Mouse (Mus musculus): Measurements from ENCODE around the gene Akap6. TPM values are rescaled to one million over a fixed set of nuclear protein-coding genes. Genes with fewer than 3 reads are reported as not detected.

The Akap6 gene
- total and polyA plus RNA-seq, 3 experiments, result 0.12 to 0.42 (median 0.33) TPM

DNA sequence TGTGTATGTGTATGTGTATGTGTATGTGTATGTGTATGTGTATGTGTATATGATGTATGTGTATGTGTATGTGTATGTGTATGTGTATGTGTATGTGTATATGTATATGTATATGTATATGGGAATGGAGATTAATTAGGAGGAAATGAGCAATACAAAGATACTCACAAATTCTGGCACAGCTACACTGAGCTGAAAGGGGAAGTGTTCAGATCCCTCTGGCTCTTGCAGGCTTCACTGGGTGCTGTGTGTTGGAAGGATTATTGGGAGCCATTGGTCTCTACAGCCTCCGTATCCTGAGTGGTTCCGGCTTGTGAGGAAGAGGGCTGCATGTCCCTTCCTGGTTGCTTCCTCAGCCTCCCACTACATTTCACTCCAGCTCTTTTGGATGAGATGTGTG is 10.5 kb upstream of the Akap6 start:
- Histone ChIP-seq H3K27ac (ENCODE audit: insufficient read depth, low read depth) (no peak overlapping the region), H3K4me2 (ENCODE audit: insufficient read depth, low read depth, poor library complexity, severe bottlenecking) (no peak overlapping the region), H3K4me3 (replicated peaks in 1 of 3; ENCODE audit: low read depth in 2 of 3, low read length in 2 of 3, poor library complexity in 1 of 3) (no peak overlapping the region), H3K4me1 (ENCODE audit: control insufficient read depth in 1 of 2, insufficient read depth in 2 of 2) (peaks cover 4 to 12% of the 10 kb centered on the region in 2 experiments; a peak in 2 of 4 replicates), H3K27me3 (replicated peaks) (no peaks in the 10 kb centered on the region), H3K79me2 (replicated peaks; ENCODE audit: control insufficient read depth, extremely low read depth, insufficient read depth, poor library complexity, severe bottlenecking) (no peaks in the 10 kb centered on the region), H3K9ac (ENCODE audit: insufficient read depth, low read depth) (no peak overlapping the region), H3K9me3 (replicated peaks; ENCODE audit: low read length) (no peaks in the 10 kb centered on the region), H3K36me3 (replicated peaks in 1 of 2; ENCODE audit: control insufficient read depth in 1 of 2, insufficient read depth in 1 of 2, low read length in 1 of 2) (no peaks in the 10 kb centered on the region)
- dilution Hi-C loops (cut with MboI; ENCODE audit: extremely low pct_ligation_motif_present, extremely low pct_unique_long_range_greater_than_20kb, low sequenced_read_pairs) (no loop called here), in situ Hi-C loops (cut with MboI; ENCODE audit: low pct_ligation_motif_present, low pct_unique_long_range_greater_than_20kb, low sequenced_read_pairs) (no loop called here)
- TF ChIP-seq TCF12 (IDR thresholded peaks at IDR 0.05; ENCODE audit: low read depth, low read length), result no peak
- no peak for TF ChIP-seq EP300 (IDR thresholded peaks at IDR 0.05; ENCODE audit: low read length)
- no peak for TF ChIP-seq USF1 (IDR thresholded peaks at IDR 0.05; ENCODE audit: low read depth, low read length)
- TF ChIP-seq ELF1 (IDR thresholded peaks at IDR 0.05; ENCODE audit: low read depth, low read length), result no peak
- TF ChIP-seq SMC3 (IDR thresholded peaks at IDR 0.05; ENCODE audit: low read depth, low read length), result no peak
- TF ChIP-seq MAX (IDR thresholded peaks at IDR 0.05; ENCODE audit: low read length), result no peak
- no peak for TF ChIP-seq SIN3A (IDR thresholded peaks at IDR 0.05; ENCODE audit: low read length)
- no peak for TF ChIP-seq JUND (conservative IDR thresholded peaks at IDR 0.05; ENCODE audit: low read depth, low read length)
- no peak for TF ChIP-seq ZNF384 (IDR thresholded peaks at IDR 0.05; ENCODE audit: low read depth, low read length)
- no peak for TF ChIP-seq ZKSCAN1 (IDR thresholded peaks at IDR 0.05; ENCODE audit: borderline replicate concordance, low read depth, low read length)
- no peak for DNase-seq (ENCODE audit: extremely low read depth)

DNA sequence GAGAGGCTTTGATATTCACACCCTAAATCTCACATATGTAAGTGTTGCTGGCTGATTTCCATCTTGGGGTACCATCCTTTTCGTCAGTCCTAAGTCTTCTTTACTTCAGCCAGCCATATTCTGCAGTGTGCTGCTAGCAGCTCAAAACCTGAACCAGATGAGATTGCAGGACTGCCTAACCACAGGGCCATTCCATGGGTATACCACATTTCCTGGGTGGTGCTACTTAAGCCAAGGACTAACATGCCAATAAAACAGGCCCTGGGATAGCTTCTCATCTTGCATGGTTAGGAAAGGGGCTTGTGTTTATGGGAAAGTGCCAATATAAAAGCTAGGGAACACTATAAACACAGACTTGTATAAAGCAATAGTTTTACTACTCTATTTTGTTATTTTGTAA is 7.6 kb upstream of the Akap6 start:
- H3K9me3 ChIP-seq (replicated peaks; ENCODE audit: low read length), result no peaks in the 10 kb centered on the region
- in situ Hi-C loops (cut with MboI; ENCODE audit: low pct_ligation_motif_present, low pct_unique_long_range_greater_than_20kb, low sequenced_read_pairs), result no loop called here
- no peak overlapping the region for H3K9ac ChIP-seq (ENCODE audit: insufficient read depth, low read depth)
- no peaks in the 10 kb centered on the region for H3K27me3 ChIP-seq (replicated peaks)
- no peaks in the 10 kb centered on the region for H3K36me3 ChIP-seq (replicated peaks in 1 of 2; ENCODE audit: control insufficient read depth in 1 of 2, insufficient read depth in 1 of 2, low read length in 1 of 2)
- DNase-seq (ENCODE audit: extremely low read depth), result no peak
- H3K4me2 ChIP-seq (ENCODE audit: insufficient read depth, low read depth, poor library complexity, severe bottlenecking), result no peak overlapping the region
- no peak for TF ChIP-seq MYC (IDR thresholded peaks at IDR 0.05; ENCODE audit: low read depth, low read length)
- no peak for TF ChIP-seq MEF2A (IDR thresholded peaks at IDR 0.05; ENCODE audit: borderline replicate concordance, low read depth, low read length)
- TF ChIP-seq PAX5 (IDR thresholded peaks at IDR 0.05; ENCODE audit: low read length), result no peak
- no peaks in the 10 kb centered on the region for H3K79me2 ChIP-seq (replicated peaks; ENCODE audit: control insufficient read depth, extremely low read depth, insufficient read depth, poor library complexity, severe bottlenecking)
- H3K4me3 ChIP-seq (replicated peaks in 1 of 3; ENCODE audit: low read depth in 2 of 3, low read length in 2 of 3, poor library complexity in 1 of 3), result no peak overlapping the region
- dilution Hi-C loops (cut with MboI; ENCODE audit: extremely low pct_ligation_motif_present, extremely low pct_unique_long_range_greater_than_20kb, low sequenced_read_pairs), result no loop called here
- no peak overlapping the region for H3K27ac ChIP-seq (ENCODE audit: insufficient read depth, low read depth)
- peaks cover 4 to 12% of the 10 kb centered on the region in 2 experiments; a peak in 2 of 4 replicates for H3K4me1 ChIP-seq (ENCODE audit: control insufficient read depth in 1 of 2, insufficient read depth in 2 of 2)

DNA sequence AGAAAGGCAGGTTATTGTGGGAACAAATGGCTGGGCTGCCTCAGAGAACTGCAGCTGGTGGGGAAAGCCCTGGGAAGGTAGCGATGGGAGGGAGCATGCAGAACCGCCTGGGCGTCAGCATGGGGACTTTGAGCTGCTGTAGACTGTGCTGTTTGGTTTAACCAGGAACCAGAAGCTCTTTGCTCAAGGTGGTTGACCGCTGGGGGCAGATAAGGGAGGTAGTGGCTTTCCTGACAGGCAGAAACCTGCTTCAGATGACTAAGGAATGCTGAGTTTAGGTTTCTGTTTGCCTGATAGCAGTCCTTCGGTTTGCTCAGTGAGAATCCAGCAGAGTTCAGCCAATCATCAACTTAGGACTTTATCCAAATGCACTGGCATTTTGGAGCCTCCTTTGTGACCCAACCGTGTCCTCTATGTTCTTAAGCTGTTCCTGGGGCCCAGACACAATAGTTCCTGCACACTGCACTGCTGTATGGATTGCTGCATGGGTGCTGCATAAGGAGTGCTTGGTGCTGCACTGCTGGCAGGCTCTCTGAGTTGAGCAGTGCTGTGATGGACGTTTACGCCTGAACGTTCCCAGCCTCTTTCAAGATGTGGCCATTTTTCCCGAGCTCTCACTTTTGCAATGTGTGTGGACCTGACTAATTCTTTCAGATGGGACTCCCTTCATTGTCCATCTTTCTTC is 6.8 kb upstream of the Akap6 start:
- Histone ChIP-seq H3K27ac (ENCODE audit: insufficient read depth, low read depth) (no peak overlapping the region), H3K9me3 (replicated peaks; ENCODE audit: low read length) (no peaks in the 10 kb centered on the region), H3K79me2 (replicated peaks; ENCODE audit: control insufficient read depth, extremely low read depth, insufficient read depth, poor library complexity, severe bottlenecking) (no peaks in the 10 kb centered on the region), H3K4me2 (ENCODE audit: insufficient read depth, low read depth, poor library complexity, severe bottlenecking) (no peak overlapping the region), H3K9ac (ENCODE audit: insufficient read depth, low read depth) (no peak overlapping the region), H3K4me3 (replicated peaks in 1 of 3; ENCODE audit: low read depth in 2 of 3, low read length in 2 of 3, poor library complexity in 1 of 3) (no peak overlapping the region), H3K4me1 (ENCODE audit: control insufficient read depth in 1 of 2, insufficient read depth in 2 of 2) (peaks cover 4 to 12% of the 10 kb centered on the region in 2 experiments; a peak in 2 of 4 replicates), H3K36me3 (replicated peaks in 1 of 2; ENCODE audit: control insufficient read depth in 1 of 2, insufficient read depth in 1 of 2, low read length in 1 of 2) (no peaks in the 10 kb centered on the region), H3K27me3 (replicated peaks) (no peaks in the 10 kb centered on the region)
- TF ChIP-seq CTCF (conservative IDR thresholded peaks at IDR 0.05 in 1 of 2, IDR thresholded peaks at IDR 0.05 in 1 of 2; ENCODE audit: low read depth in 2 of 2, low read length in 2 of 2), result no peak
- TF ChIP-seq MAFK (IDR thresholded peaks at IDR 0.05; ENCODE audit: insufficient replicate concordance, low read length), result no peak
- no peak for TF ChIP-seq HCFC1 (IDR thresholded peaks at IDR 0.05; ENCODE audit: low read depth, low read length)
- TF ChIP-seq PAX5 (IDR thresholded peaks at IDR 0.05; ENCODE audit: low read length), result no peak
- TF ChIP-seq MXI1 (IDR thresholded peaks at IDR 0.05; ENCODE audit: low read depth, low read length), result no peak
- TF ChIP-seq ELF1 (IDR thresholded peaks at IDR 0.05; ENCODE audit: low read depth, low read length), result no peak
- TF ChIP-seq NRF1 (IDR thresholded peaks at IDR 0.05; ENCODE audit: low read depth, low read length), result no peak
- no peak for TF ChIP-seq ZNF384 (IDR thresholded peaks at IDR 0.05; ENCODE audit: low read depth, low read length)
- no peak for TF ChIP-seq CHD1 (IDR thresholded peaks at IDR 0.05; ENCODE audit: low read depth, low read length)
- no peak for TF ChIP-seq MAZ (IDR thresholded peaks at IDR 0.05; ENCODE audit: low read depth, low read length)
- no peak for TF ChIP-seq RAD21 (IDR thresholded peaks at IDR 0.05; ENCODE audit: low read depth, low read length)
- no peak for DNase-seq (ENCODE audit: extremely low read depth)
- in situ Hi-C loops (cut with MboI; ENCODE audit: low pct_ligation_motif_present, low pct_unique_long_range_greater_than_20kb, low sequenced_read_pairs) (no loop called here), dilution Hi-C loops (cut with MboI; ENCODE audit: extremely low pct_ligation_motif_present, extremely low pct_unique_long_range_greater_than_20kb, low sequenced_read_pairs) (no loop called here)
